In genomic region chr9:31925830-31926624, GRCm38 (mm10) we compare ENCODE assay signal across 8 mouse cellular contexts. TPM values are rescaled to one million over a fixed set of nuclear protein-coding genes. Genes with fewer than 3 reads are reported as not detected.
DNase-seq lines count a peak whose midpoint lies in the region; ATAC-seq and TF ChIP-seq lines count a peak whose summit lies in the region.

No protein-coding gene starts in this region.

- no peak overlapping the region for H3K27ac ChIP-seq in embryonic fibroblast, embryonic 13.5 days (ENCODE audit: insufficient read depth, low read length)
- H3K27ac ChIP-seq in heart, embryonic 11.5 days (ENCODE audit: low read depth, low read length): no peak overlapping the region
- H3K27ac ChIP-seq in kidney, embryonic 15.5 days: peak overlapping the region; percentile 59

- 16% methylated on average over 22 of the region's 22 CpGs for WGBS in heart, embryonic 11.5 days (ENCODE audit: insufficient replicate concordance)
- 17% methylated on average over 22 of the region's 22 CpGs for WGBS in kidney, embryonic 15.5 days

- H3K4me1 ChIP-seq in embryonic fibroblast, embryonic 13.5 days (ENCODE audit: control insufficient read depth, insufficient read depth, low read length): no peaks in the 10 kb centered on the region; the same call in 1 of the 2 replicates
- H3K4me1 ChIP-seq in heart, embryonic 11.5 days (ENCODE audit: control insufficient read depth, insufficient read depth, low read length): no peaks in the 10 kb centered on the region
- H3K4me1 ChIP-seq in kidney, embryonic 15.5 days: peaks cover 7% of the 10 kb centered on the region

- peaks cover 2% of the 10 kb centered on the region; the same call in 1 of the 2 replicates for H3K27me3 ChIP-seq in heart, embryonic 11.5 days (ENCODE audit: control insufficient read depth, insufficient read depth, low read length)
- peaks cover 11% of the 10 kb centered on the region for H3K27me3 ChIP-seq in kidney, embryonic 15.5 days
- H3K27me3 ChIP-seq in splenic B cell, adult 2 months (ENCODE audit: control insufficient read depth, insufficient read depth, low read length, poor library complexity, severe bottlenecking): no peaks in the 10 kb centered on the region

- no peaks in the 10 kb centered on the region for H3K36me3 ChIP-seq in heart, embryonic 11.5 days (ENCODE audit: control insufficient read depth, insufficient read depth, low read length)
- H3K36me3 ChIP-seq in kidney, embryonic 15.5 days: no peaks in the 10 kb centered on the region
- no peaks in the 10 kb centered on the region for H3K36me3 ChIP-seq in splenic B cell, adult 2 months (ENCODE audit: control insufficient read depth, insufficient read depth, low read length, poor library complexity, severe bottlenecking)

- peak; percentile 97 for TF ChIP-seq CTCF in embryonic fibroblast, embryonic 13.5 days (IDR thresholded peaks at IDR 0.05; ENCODE audit: borderline replicate concordance, insufficient read depth, low read length)

- H3K4me2 ChIP-seq in heart, embryonic 11.5 days: peak overlapping the region; percentile 45
- peak overlapping the region; percentile 43 for H3K4me2 ChIP-seq in kidney, embryonic 15.5 days

- H3K9ac ChIP-seq in heart, embryonic 11.5 days (ENCODE audit: low read depth, low read length): no peak overlapping the region
- H3K9ac ChIP-seq in kidney, embryonic 15.5 days: no peak overlapping the region

- peak; percentile 52 for ATAC-seq in heart, embryonic 11.5 days (replicated peaks; ENCODE audit: insufficient number of reproducible peaks, low FRiP score, low TSS enrichment)
- ATAC-seq in kidney, embryonic 15.5 days (replicated peaks; ENCODE audit: low FRiP score): peak; percentile 87

- no peak overlapping the region for H3K4me3 ChIP-seq in embryonic fibroblast, embryonic 13.5 days (ENCODE audit: insufficient read depth, low read length)
- H3K4me3 ChIP-seq in heart, embryonic 11.5 days (ENCODE audit: low read depth, low read length): no peak overlapping the region
- H3K4me3 ChIP-seq in kidney, embryonic 15.5 days (replicated peaks): no peak overlapping the region; the same call in 1 of the 2 replicates

- DNase-seq in 416B (ENCODE audit: low read depth) (peak; percentile 68), liver (peak; percentile 72)
- DNase-seq in adrenal gland, postnatal 4 days (ENCODE audit: low spot score in 2 of 2): peak; percentile 64 to 67
- DNase-seq in naive thymus-derived CD4-positive, alpha-beta T cell, adult 2 months (ENCODE audit: low read depth): peak; percentile 79
- DNase-seq in splenic B cell, adult 2 months (ENCODE audit: low read depth, low spot score): peak; percentile 81

- no peaks in the 10 kb centered on the region for H3K9me3 ChIP-seq in heart, embryonic 11.5 days (replicated peaks; ENCODE audit: control insufficient read depth, low read length)
- H3K9me3 ChIP-seq in kidney, embryonic 15.5 days (replicated peaks): no peaks in the 10 kb centered on the region

- TF ChIP-seq POLR2A in embryonic fibroblast, embryonic 13.5 days (IDR thresholded peaks at IDR 0.05; ENCODE audit: low read depth, low read length): no peak

RNA-seq across cellular contexts. Expression of gene Barx2, which starts 12.8 kb away (rescaled TPM):
- under 1 TPM in 1 of 2 experiments, not detected in 1; 0.28 TPM for total RNA-seq in adrenal gland, postnatal 4 days (2021)
- polyA plus RNA-seq in embryonic fibroblast, embryonic 13.5 days (2011; ENCODE audit: insufficient read length, low read depth, missing spikeins): 0.70 TPM in 1 of 2 replicates, not detected in the other
- polyA plus RNA-seq in heart, embryonic 11.5 days (2014; fragmentation: Nextera tagmentation; extraction: Ambion mirVana): 0.07 TPM in 1 of 2 replicates, not detected in the other
- polyA plus RNA-seq in kidney, embryonic 15.5 days (2015; fragmentation: Nextera tagmentation; extraction: Ambion mirVana): 0.16 TPM in 1 of 2 replicates, not detected in the other
